Mouse (Mus musculus): ENCODE measurements around the gene Ap4m1. TPM values are rescaled to one million over a fixed set of nuclear protein-coding genes. Genes with fewer than 3 reads are reported as not detected.
A peak's percentile ranks its signal among the peaks of the same experiment; 100 is the strongest.
"Not testable (repeated sequence)": the region's sequence is repeated elsewhere in the genome, so short reads cannot be mapped to it uniquely, and the experiment has no call there.

Gene Ap4m1
- polyA plus RNA-seq, 1 experiment from 2014 or later: 20.6 TPM

- 78% methylated on average over 4 of the region's 4 CpGs for WGBS
- no peak overlapping the region for H3K4me3 ChIP-seq (replicated peaks)
- no peaks in the 10 kb centered on the region for H3K4me1 ChIP-seq (replicated peaks)
- H3K36me3 ChIP-seq: no peaks in the 10 kb centered on the region
- no peak overlapping the region for H3K4me2 ChIP-seq (replicated peaks)
- no peak for ATAC-seq
- no peaks in the 10 kb centered on the region for H3K9me3 ChIP-seq
- H3K9ac ChIP-seq: no peak overlapping the region
- no peak overlapping the region for H3K27ac ChIP-seq
- no peaks in the 10 kb centered on the region for H3K27me3 ChIP-seq (replicated peaks)
These were observed 36.1 kb downstream of the Ap4m1 start for GRCm38 (mm10) chr5:138207873-138208272.

- WGBS: 93% methylated on average over 13 of the region's 13 CpGs
These were observed 44.8 kb downstream of the Ap4m1 start for GRCm38 (mm10) chr5:138216632-138217031.

GRCm38 (mm10) chr5:138219864-138220263 is 48.1 kb downstream of the Ap4m1 start:
- H3K9me3 ChIP-seq: no peaks in the 10 kb centered on the region
- no peak overlapping the region for H3K4me3 ChIP-seq (replicated peaks)
- no peaks in the 10 kb centered on the region for H3K36me3 ChIP-seq
- ATAC-seq: no peak
- 47% methylated on average over 2 of the region's 2 CpGs for WGBS
- no peak overlapping the region for H3K27ac ChIP-seq
- no peaks in the 10 kb centered on the region for H3K27me3 ChIP-seq (replicated peaks)
- no peak overlapping the region for H3K4me2 ChIP-seq (replicated peaks)
- no peak overlapping the region for H3K9ac ChIP-seq
- no peaks in the 10 kb centered on the region for H3K4me1 ChIP-seq (replicated peaks)

More at GRCm38 (mm10) chr5:138216632-138217031, 44.8 kb downstream of the Ap4m1 start:
- not testable (repeated sequence) for H3K27ac ChIP-seq; H3K9me3 ChIP-seq; H3K4me3 ChIP-seq (replicated peaks); H3K4me1 ChIP-seq (replicated peaks); ATAC-seq; H3K4me2 ChIP-seq (replicated peaks); H3K27me3 ChIP-seq (replicated peaks); H3K36me3 ChIP-seq; H3K9ac ChIP-seq

DNA sequence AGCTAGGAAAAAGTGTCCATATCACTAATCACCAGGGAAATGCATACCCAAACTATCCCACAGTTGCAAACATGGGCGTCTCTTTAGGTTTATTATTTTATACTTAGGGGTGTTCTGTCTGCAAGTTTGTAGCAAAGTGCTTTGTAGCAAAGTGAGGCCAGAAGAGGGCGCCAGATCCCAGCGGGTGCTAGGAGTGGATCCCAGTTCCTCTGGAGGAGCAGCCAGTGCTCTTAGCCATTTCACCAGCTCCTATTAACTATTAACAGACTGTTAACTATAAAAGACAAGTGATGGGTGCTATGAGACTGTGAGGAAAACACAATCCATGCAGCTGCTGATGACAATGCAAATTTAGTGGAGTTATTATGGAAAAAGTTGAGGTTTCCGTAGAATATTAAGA is 50.3 kb downstream of the Ap4m1 start:
- H3K4me1 ChIP-seq (replicated peaks): no peaks in the 10 kb centered on the region
- ATAC-seq: peak; percentile 66
- 19% methylated on average over 4 of the region's 4 CpGs for WGBS

DNA sequence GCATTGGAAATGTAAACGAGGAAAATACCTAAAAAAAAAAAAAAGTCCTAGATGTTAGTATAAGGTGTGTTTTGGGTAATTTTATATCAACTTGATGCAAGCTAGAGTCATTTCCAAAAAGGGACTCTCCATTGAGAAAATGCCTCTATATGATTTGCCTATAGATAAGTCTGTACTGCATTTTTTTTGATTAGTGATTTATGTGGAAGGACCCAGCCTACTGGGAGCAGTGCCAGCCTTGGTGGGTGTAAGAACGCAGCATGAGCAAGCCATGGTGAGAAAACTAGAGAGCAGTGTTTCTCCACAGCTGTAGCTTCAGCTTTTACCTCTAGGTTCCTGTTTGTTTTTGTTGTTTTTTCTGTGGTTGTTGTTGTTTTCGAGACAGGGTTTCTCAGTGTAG is 51.5 kb downstream of the Ap4m1 start:
- no peak for ATAC-seq

More for the DNA sequence above, 50.3 kb downstream of the Ap4m1 start:
- Histone ChIP-seq H3K4me3 (replicated peaks) (no peak overlapping the region), H3K36me3 (no peaks in the 10 kb centered on the region), H3K27me3 (replicated peaks) (no peaks in the 10 kb centered on the region), H3K9me3 (no peaks in the 10 kb centered on the region), H3K4me2 (replicated peaks) (no peak overlapping the region), H3K27ac (no peak overlapping the region), H3K9ac (no peak overlapping the region)

DNA sequence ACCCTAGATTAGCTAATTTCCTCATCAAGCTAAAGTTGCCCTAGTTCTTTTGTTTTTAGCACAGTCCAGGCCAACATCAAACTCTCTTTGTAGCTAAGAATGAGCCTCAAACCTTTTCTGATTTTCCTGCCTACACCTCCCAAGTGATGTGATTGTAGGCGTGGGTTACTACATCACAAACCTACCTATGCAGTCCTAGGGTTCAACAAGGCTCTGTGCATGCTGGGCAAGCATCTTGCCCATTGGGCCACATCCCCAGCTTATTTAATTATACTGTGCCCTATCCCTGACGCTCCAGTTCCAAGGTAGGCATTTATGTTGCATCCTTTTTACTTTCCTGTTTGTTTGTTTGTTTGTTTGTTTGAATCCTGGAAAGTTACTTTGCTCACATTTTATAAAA is 53.9 kb downstream of the Ap4m1 start, which contains the start of gene Nxpe5:
TSS of gene Nxpe5 (plus strand) at position 199 of the 400 bp plus-strand sequence.
- no peak within 1 kb of the TSS for H3K4me2 ChIP-seq (replicated peaks)
- H3K4me3 ChIP-seq (replicated peaks): no peak within 1 kb of the TSS
- no peaks in the 10 kb centered on the region for H3K9me3 ChIP-seq
- no peak for ATAC-seq
- no peaks in the 10 kb centered on the region for H3K4me1 ChIP-seq (replicated peaks)
- H3K9ac ChIP-seq: no peak within 1 kb of the TSS
- H3K36me3 ChIP-seq: no peaks in the 10 kb centered on the region
- 50% methylated on average over 2 of the region's 2 CpGs for WGBS
- no peaks in the 10 kb centered on the region for H3K27me3 ChIP-seq (replicated peaks)
- no peak within 1 kb of the TSS for H3K27ac ChIP-seq

More for the DNA sequence above, 51.5 kb downstream of the Ap4m1 start:
- no peak overlapping the region for H3K9ac ChIP-seq
- H3K9me3 ChIP-seq: no peaks in the 10 kb centered on the region
- no peak overlapping the region for H3K27ac ChIP-seq
- H3K4me3 ChIP-seq (replicated peaks): no peak overlapping the region
- WGBS: 53% methylated on average over 3 of the region's 3 CpGs
- H3K4me2 ChIP-seq (replicated peaks): no peak overlapping the region
- no peaks in the 10 kb centered on the region for H3K4me1 ChIP-seq (replicated peaks)
- H3K27me3 ChIP-seq (replicated peaks): no peaks in the 10 kb centered on the region
- H3K36me3 ChIP-seq: no peaks in the 10 kb centered on the region

DNA sequence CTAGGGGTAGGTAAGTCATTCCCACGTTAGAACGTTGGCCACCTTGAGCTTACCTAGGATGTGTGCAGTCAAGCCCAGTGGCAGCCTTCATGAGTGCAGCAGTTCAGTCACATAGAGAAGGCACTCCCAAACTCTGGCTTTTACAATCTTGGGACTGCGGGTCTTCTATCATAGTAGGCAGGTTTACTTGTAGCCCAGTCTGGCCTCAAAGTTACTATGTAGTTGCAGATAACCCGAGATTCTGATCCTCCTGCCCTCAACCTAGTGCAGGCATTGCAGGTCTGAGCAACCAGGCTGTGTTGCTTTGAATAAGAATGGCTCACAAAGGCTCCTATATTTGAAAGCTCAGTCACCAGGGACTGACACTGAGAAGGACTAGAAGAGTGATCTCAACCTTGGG is 54.7 kb downstream of the Ap4m1 start:
- no peaks in the 10 kb centered on the region for H3K36me3 ChIP-seq
- WGBS: 71% methylated on average over 4 of the region's 4 CpGs
- H3K4me3 ChIP-seq (replicated peaks): no peak overlapping the region
- no peak overlapping the region for H3K9ac ChIP-seq
- no peaks in the 10 kb centered on the region for H3K9me3 ChIP-seq
- no peak overlapping the region for H3K27ac ChIP-seq
- no peaks in the 10 kb centered on the region for H3K4me1 ChIP-seq (replicated peaks)
- ATAC-seq: no peak
- no peaks in the 10 kb centered on the region for H3K27me3 ChIP-seq (replicated peaks)
- H3K4me2 ChIP-seq (replicated peaks): no peak overlapping the region

DNA sequence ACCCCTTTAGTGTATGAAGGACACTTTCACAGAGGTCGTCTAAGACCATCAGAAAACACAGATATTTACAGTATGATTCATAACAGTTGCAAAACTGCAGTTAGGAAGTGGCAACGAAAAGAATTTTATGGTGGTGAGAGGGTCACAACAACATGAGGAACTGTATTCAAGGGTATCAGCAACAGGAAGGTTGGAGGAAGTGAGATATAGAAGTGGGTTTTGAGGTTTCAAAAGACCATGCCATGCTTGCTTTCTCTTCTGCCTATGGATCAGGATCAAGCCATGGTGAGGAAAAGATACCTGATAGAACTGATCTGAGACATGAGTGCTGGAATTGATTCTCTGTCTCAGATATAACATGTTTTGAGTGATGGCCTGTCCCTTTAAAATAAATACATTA is 55.6 kb downstream of the Ap4m1 start:
- Histone ChIP-seq H3K27ac (no peak overlapping the region), H3K9me3 (no peaks in the 10 kb centered on the region), H3K36me3 (no peaks in the 10 kb centered on the region), H3K9ac (no peak overlapping the region), H3K4me1 (replicated peaks) (no peaks in the 10 kb centered on the region), H3K4me2 (replicated peaks) (no peak overlapping the region), H3K4me3 (replicated peaks) (no peak overlapping the region), H3K27me3 (replicated peaks) (no peaks in the 10 kb centered on the region)
- no peak for ATAC-seq
- WGBS: 62% methylated on average over 2 of the region's 2 CpGs

DNA sequence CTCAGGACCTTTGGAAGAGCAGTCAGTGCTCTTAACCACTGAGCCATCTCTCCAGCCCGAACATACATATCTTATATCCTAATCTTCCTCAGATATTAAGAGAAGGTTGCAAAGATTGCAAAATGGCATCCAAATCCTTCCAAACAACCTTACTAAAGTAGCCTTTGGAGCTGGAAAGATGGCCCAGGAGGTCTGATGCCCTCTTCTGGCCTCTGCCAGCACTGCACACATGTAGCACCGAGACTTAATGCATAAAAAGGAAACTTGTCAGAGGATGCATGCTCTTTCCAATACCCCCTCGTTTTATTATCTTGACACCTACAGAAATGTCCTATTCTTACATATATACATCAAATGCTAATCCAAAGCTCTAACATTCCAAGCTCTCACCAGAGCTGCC is 56.2 kb downstream of the Ap4m1 start:
- H3K27ac ChIP-seq: no peak overlapping the region
- no peak overlapping the region for H3K4me2 ChIP-seq (replicated peaks)
- no peaks in the 10 kb centered on the region for H3K9me3 ChIP-seq
- no peaks in the 10 kb centered on the region for H3K4me1 ChIP-seq (replicated peaks)
- no peak for ATAC-seq
- WGBS: 59% methylated on average over 3 of the region's 3 CpGs
- H3K27me3 ChIP-seq (replicated peaks): no peaks in the 10 kb centered on the region
- H3K36me3 ChIP-seq: no peaks in the 10 kb centered on the region
- H3K4me3 ChIP-seq (replicated peaks): no peak overlapping the region
- no peak overlapping the region for H3K9ac ChIP-seq

- H3K4me3 ChIP-seq (replicated peaks): no peak overlapping the region
- no peak overlapping the region for H3K4me2 ChIP-seq (replicated peaks)
- no peaks in the 10 kb centered on the region for H3K36me3 ChIP-seq
- H3K27ac ChIP-seq: no peak overlapping the region
- no peaks in the 10 kb centered on the region for H3K4me1 ChIP-seq (replicated peaks)
- no peaks in the 10 kb centered on the region for H3K27me3 ChIP-seq (replicated peaks)
- 90% methylated on average over 3 of the region's 3 CpGs for WGBS
- H3K9me3 ChIP-seq: no peaks in the 10 kb centered on the region
- H3K9ac ChIP-seq: no peak overlapping the region
- no peak for ATAC-seq
These were observed 57.7 kb downstream of the Ap4m1 start for GRCm38 (mm10) chr5:138229511-138229910.

MicroRNAs within 50 kb of the gene (microRNA counts, 519-probe panel; counts per million panel counts)
- microRNA mmu-miR-106b: 3,726 counts per million, percentile 90 among the panel's probes with 10 or more counts
- microRNA mmu-miR-25: 4,469 counts per million, percentile 97 among the panel's probes with 10 or more counts
- microRNA mmu-miR-93: 3,726 counts per million, percentile 90 among the panel's probes with 10 or more counts

Other genes starting within 250 kb of the Ap4m1 start
- 0.64 and 0.81 TPM in 2 replicates for gene Gjc3, start 208.9 kb upstream of the Ap4m1 start, polyA plus RNA-seq (2015; fragmentation: Nextera tagmentation; extraction: Ambion mirVana)
- gene Azgp1, start 190.5 kb upstream of the Ap4m1 start, polyA plus RNA-seq (2015; fragmentation: Nextera tagmentation; extraction: Ambion mirVana): 0.14 and 0.25 TPM in 2 replicates
- not detected in 2 replicates for gene Smok3a, start 150.7 kb upstream of the Ap4m1 start, polyA plus RNA-seq (2015; fragmentation: Nextera tagmentation; extraction: Ambion mirVana)
- not detected in 2 replicates for gene Smok3b, start 150.6 kb upstream of the Ap4m1 start, polyA plus RNA-seq (2015; fragmentation: Nextera tagmentation; extraction: Ambion mirVana)
- not detected in 2 replicates for gene Smok3c, start 118.8 kb upstream of the Ap4m1 start, polyA plus RNA-seq (2015; fragmentation: Nextera tagmentation; extraction: Ambion mirVana)
- 13.7 and 15.0 TPM in 2 replicates for gene Zkscan1, start 86.9 kb upstream of the Ap4m1 start, polyA plus RNA-seq (2015; fragmentation: Nextera tagmentation; extraction: Ambion mirVana)
- 43.3 and 45.9 TPM in 2 replicates for gene Zscan21, start 55.1 kb upstream of the Ap4m1 start, polyA plus RNA-seq (2015; fragmentation: Nextera tagmentation; extraction: Ambion mirVana)
- gene Zfp113, start 16.3 kb upstream of the Ap4m1 start, polyA plus RNA-seq (2015; fragmentation: Nextera tagmentation; extraction: Ambion mirVana): 15.8 and 16.4 TPM in 2 replicates
- 276 and 300 TPM in 2 replicates for gene Cops6, start 10.9 kb upstream of the Ap4m1 start, polyA plus RNA-seq (2015; fragmentation: Nextera tagmentation; extraction: Ambion mirVana)
- 153 and 165 TPM in 2 replicates for gene Mcm7, start 420 bp downstream of the Ap4m1 start, polyA plus RNA-seq (2015; fragmentation: Nextera tagmentation; extraction: Ambion mirVana)
- gene Taf6, start 15.4 kb downstream of the Ap4m1 start, polyA plus RNA-seq (2015; fragmentation: Nextera tagmentation; extraction: Ambion mirVana): 67.8 and 70.0 TPM in 2 replicates
- 37.0 and 38.8 TPM in 2 replicates for gene Cnpy4, start 15.5 kb downstream of the Ap4m1 start, polyA plus RNA-seq (2015; fragmentation: Nextera tagmentation; extraction: Ambion mirVana)
- gene Mblac1, start 22.3 kb downstream of the Ap4m1 start, polyA plus RNA-seq (2015; fragmentation: Nextera tagmentation; extraction: Ambion mirVana): 7.5 TPM in 2 replicates
- not detected in 2 replicates for gene Nxpe5, start 53.9 kb downstream of the Ap4m1 start, polyA plus RNA-seq (2015; fragmentation: Nextera tagmentation; extraction: Ambion mirVana)
- gene Lamtor4, start 83.5 kb downstream of the Ap4m1 start, polyA plus RNA-seq (2015; fragmentation: Nextera tagmentation; extraction: Ambion mirVana): 80.6 and 90.1 TPM in 2 replicates
- 4.8 and 5.1 TPM in 2 replicates for gene BC037034, start 92.0 kb downstream of the Ap4m1 start, polyA plus RNA-seq (2015; fragmentation: Nextera tagmentation; extraction: Ambion mirVana)
- gene Gal3st4, start 100.8 kb downstream of the Ap4m1 start, polyA plus RNA-seq (2015; fragmentation: Nextera tagmentation; extraction: Ambion mirVana): 1.0 and 1.4 TPM in 2 replicates
- not detected in 2 replicates for gene Gm43720, start 108.0 kb downstream of the Ap4m1 start, polyA plus RNA-seq (2015; fragmentation: Nextera tagmentation; extraction: Ambion mirVana)
- 13.7 and 15.2 TPM in 2 replicates for gene Gpc2, start 108.0 kb downstream of the Ap4m1 start, polyA plus RNA-seq (2015; fragmentation: Nextera tagmentation; extraction: Ambion mirVana)
- gene Stag3, start 108.2 kb downstream of the Ap4m1 start, polyA plus RNA-seq (2015; fragmentation: Nextera tagmentation; extraction: Ambion mirVana): 2.0 and 2.9 TPM in 2 replicates
- gene Pvrig, start 170.0 kb downstream of the Ap4m1 start, polyA plus RNA-seq (2015; fragmentation: Nextera tagmentation; extraction: Ambion mirVana): 0.18 and 0.47 TPM in 2 replicates

All from intestine, embryonic 15.5 days (tissue).